Mouse (Mus musculus): Measurements from ENCODE around the gene Olfr495. TPM values are rescaled to one million over a fixed set of nuclear protein-coding genes. Genes with fewer than 3 reads are reported as not detected.

Gene Olfr495
- total RNA-seq (2023) = not detected in 4 replicates

GRCm38 (mm10) chr7:108392867-108393266 lies at the start of gene Olfr495:
Gene Olfr495, plus strand, starts transcription at chr7:108393167.

GRCm38 (mm10) chr7:108346879-108347278 lies 46.1 kb upstream of the Olfr495 start, which contains the start of gene Olfr493:
Gene Olfr493, minus strand, starts transcription at chr7:108346979.

GRCm38 (mm10) chr7:108365035-108365434 lies 27.9 kb upstream of the Olfr495 start, which contains the start of gene Olfr494:
Gene Olfr494, plus strand, starts transcription at chr7:108365335.

GRCm38 (mm10) chr7:108420121-108420520 lies 27.2 kb downstream of the Olfr495 start, which contains the start of gene Olfr497:
Gene Olfr497, plus strand, starts transcription at chr7:108420421.

Other genes with a start within 250 kb of the Olfr495 start
- gene Olfr485, start 233.3 kb upstream of the Olfr495 start, total RNA-seq (2023) = not detected in 4 replicates
- not detected in 4 replicates for gene Olfr486, start 220.4 kb upstream of the Olfr495 start, total RNA-seq (2023)
- gene Olfr487, start 178.5 kb upstream of the Olfr495 start, total RNA-seq (2023) = not detected in 4 replicates
- gene Olfr488, start 134.8 kb upstream of the Olfr495 start, total RNA-seq (2023) = not detected in 4 replicates
- not detected in 4 replicates for gene Olfr490, start 104.2 kb upstream of the Olfr495 start, total RNA-seq (2023)
- gene Olfr491, start 79.7 kb upstream of the Olfr495 start, total RNA-seq (2023) = not detected in 4 replicates
- not detected in 4 replicates for gene Olfr492, start 69.5 kb upstream of the Olfr495 start, total RNA-seq (2023)
- not detected in 4 replicates for gene Olfr493, start 46.2 kb upstream of the Olfr495 start, total RNA-seq (2023)
- gene Olfr494, start 27.8 kb upstream of the Olfr495 start, total RNA-seq (2023) = not detected in 4 replicates
- gene Olfr497, start 27.3 kb downstream of the Olfr495 start, total RNA-seq (2023) = not detected in 4 replicates
- not detected in 4 replicates for gene Olfr498, start 72.2 kb downstream of the Olfr495 start, total RNA-seq (2023)
- gene Olfr502, start 131.9 kb downstream of the Olfr495 start, total RNA-seq (2023) = not detected in 4 replicates
- gene Olfr503, start 151.4 kb downstream of the Olfr495 start, total RNA-seq (2023) = not detected in 4 replicates
- gene Olfr504, start 172.6 kb downstream of the Olfr495 start, total RNA-seq (2023) = not detected in 4 replicates
- not detected in 4 replicates for gene Olfr506, start 217.6 kb downstream of the Olfr495 start, total RNA-seq (2023)
- gene Olfr507, start 228.6 kb downstream of the Olfr495 start, total RNA-seq (2023) = not detected in 4 replicates
- gene Olfr508, start 236.8 kb downstream of the Olfr495 start, total RNA-seq (2023) = not detected in 4 replicates